Mouse (Mus musculus) ES-E14 (cell line): ENCODE measurements around the gene Cops6. TPM values are rescaled to one million over a fixed set of nuclear protein-coding genes. Genes with fewer than 3 reads are reported as not detected.
A peak's percentile ranks its signal among the peaks of the same experiment; 100 is the strongest.

Experiments used
- DNase-seq: peaks from one replicate; pipeline ENCODE4 v3.0.0-alpha.2; 2013; ENCODE audit warnings: low read depth, low spot score
- H3K27ac ChIP-seq: 2 replicates; pipeline ENCODE4 v1.5.1; 2012; ENCODE audit warnings: low read depth, mild to moderate bottlenecking, low read length, moderate library complexity, mixed read lengths; ENCODE audit not compliant: poor library complexity, insufficient read depth, severe bottlenecking
- H3K36me3 ChIP-seq: 2 replicates; pipeline ENCODE4 v1.6.1; 2012; ENCODE audit warnings: mild to moderate bottlenecking, low read length, moderate library complexity, mixed read lengths; ENCODE audit not compliant: control insufficient read depth, poor library complexity, insufficient read depth, severe bottlenecking
- H3K4me1 ChIP-seq, 2 experiments: fragments of 150-350 bp in 1 of 2; sonication (generic) in 1 of 2; 2 replicates each; pipeline ENCODE4 v1.6.1; 2012; ENCODE audit warnings: low read length in 2 of 2, mild to moderate bottlenecking in 1 of 2, mixed read lengths in 1 of 2; ENCODE audit not compliant: control insufficient read depth in 2 of 2, insufficient read depth in 2 of 2, poor library complexity in 1 of 2
- H3K4me3 ChIP-seq, 2 experiments: fragments of 150-350 bp in 1 of 2; sonication (generic) in 1 of 2; 2 replicates each; pipeline ENCODE4 v1.5.1; 2012; ENCODE audit warnings: low read length in 2 of 2, low read depth in 1 of 2, mild to moderate bottlenecking in 1 of 2, mixed read lengths in 1 of 2; ENCODE audit not compliant: insufficient read depth in 1 of 2, poor library complexity in 1 of 2, severe bottlenecking in 1 of 2
- H3K9ac ChIP-seq: 2 replicates; pipeline ENCODE4 v1.6.1; 2012; ENCODE audit warnings: low read depth, mild to moderate bottlenecking, low read length, mixed read lengths; ENCODE audit not compliant: poor library complexity, insufficient read depth, severe bottlenecking
- H3K9me3 ChIP-seq: fragments of 150-350 bp; sonication (generic); 2 replicates; pipeline ENCODE4 v1.6.1; 2012; ENCODE audit warnings: low read depth, mild to moderate bottlenecking, low read length; ENCODE audit not compliant: control insufficient read depth, insufficient read depth
- CHD2 ChIP-seq: IDR thresholded peaks from 2 replicates; pipeline ENCODE4 v1.6.1; 2014; ENCODE audit warnings: mild to moderate bottlenecking, low read depth, low read length, inconsistent platforms
- HCFC1 ChIP-seq: IDR thresholded peaks from 2 replicates; pipeline ENCODE4 v1.6.1; 2012; ENCODE audit warnings: low read length, inconsistent platforms, borderline replicate concordance; ENCODE audit not compliant: insufficient read depth
- MAFK ChIP-seq: IDR thresholded peaks from 2 replicates; pipeline ENCODE4 v1.6.1; 2014; ENCODE audit warnings: mild to moderate bottlenecking, low read depth, low read length, inconsistent platforms; ENCODE audit not compliant: insufficient read depth
- ZC3H11A ChIP-seq: IDR thresholded peaks from 2 replicates; pipeline ENCODE4 v1.6.1; 2012; ENCODE audit warnings: low read depth, mild to moderate bottlenecking, inconsistent platforms, low read length, borderline replicate concordance
- ZNF384 ChIP-seq: IDR thresholded peaks from 2 replicates; pipeline ENCODE4 v1.6.1; 2012; ENCODE audit warnings: low read depth, low read length, inconsistent platforms
- in situ Hi-C, 2 experiments: fragments of 600-800 bp; cut with MboI; formaldehyde crosslinking; loops; one replicate each; pipeline ENCODE4 v1.15.1; 2025; ENCODE audit warnings: low sequenced_read_pairs in 2 of 2, inconsistent platforms in 1 of 2; ENCODE audit not compliant: unreplicated experiment in 2 of 2
- total RNA-seq: library from RNA; depleted of rRNA; stranded (reverse); fragments of 300-350 nt; gene quantifications from 2 replicates; pipeline ENCODE4 v1.2.3, GENCODE M21; 2012

Gene Cops6
- total RNA-seq, 1 experiment: 122 TPM

DNA sequence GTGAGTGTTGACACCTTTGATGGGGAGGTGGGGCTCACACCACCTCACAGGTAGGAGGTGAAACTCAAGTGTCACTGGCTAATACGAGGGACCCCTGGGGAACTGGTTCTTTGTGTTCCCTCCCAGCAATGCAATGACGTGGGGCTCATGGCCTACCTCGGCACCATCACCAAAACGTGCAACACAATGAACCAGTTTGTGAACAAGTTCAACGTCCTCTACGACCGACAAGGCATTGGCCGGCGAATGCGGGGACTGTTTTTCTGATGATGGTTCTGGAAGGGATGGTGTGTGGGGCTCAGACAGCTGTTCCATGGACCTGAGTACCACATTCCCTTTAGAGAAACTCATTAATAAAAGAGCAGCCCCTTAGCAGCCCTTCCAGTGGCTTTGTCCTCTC, 2.7 kb downstream of the Cops6 start:
- in situ Hi-C loops: loop anchor here in 1 of 2 experiments (10.0 kb wide), 1 partner anchor 379 kb away; the partner anchor contains the start of genes Mepce and Zcwpw1
- H3K36me3 ChIP-seq: peaks cover 59% of the 10 kb centered on the region
- no peak overlapping the region for H3K27ac ChIP-seq
- DNase-seq: no peak
- H3K4me1 ChIP-seq: peaks cover 0 to 15% of the 10 kb centered on the region in 2 experiments; a peak in 1 of 4 replicates
- TF ChIP-seq HCFC1 (no peak), CHD2 (peak; percentile 33; the same call in 1 of the 2 replicates)
- no peak overlapping the region for H3K4me3 ChIP-seq
- H3K9me3 ChIP-seq: no peaks in the 10 kb centered on the region
- no peak overlapping the region for H3K9ac ChIP-seq

DNA sequence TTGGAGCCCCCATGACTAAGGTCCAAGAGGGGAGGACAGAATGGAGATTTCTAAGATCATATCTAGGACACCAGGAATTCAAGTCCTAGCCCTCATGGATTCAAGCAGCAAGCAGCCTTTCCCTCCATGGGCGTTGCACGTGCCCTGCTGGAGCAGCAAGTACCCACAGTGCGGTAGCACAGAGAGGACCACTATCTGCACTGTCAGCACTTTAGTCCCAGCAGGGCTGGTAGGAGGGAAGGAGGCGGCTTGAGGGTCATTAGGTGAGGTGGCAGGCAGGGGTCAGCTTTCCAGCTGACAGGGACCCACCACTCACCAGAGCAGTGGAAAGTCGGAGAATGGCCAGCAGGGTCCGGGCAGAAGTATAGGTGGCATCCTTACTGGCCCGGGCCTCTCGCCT, 4.7 kb downstream of the Cops6 start:
- Histone ChIP-seq H3K4me3 (no peak overlapping the region), H3K9ac (no peak overlapping the region), H3K36me3 (peaks cover 72% of the 10 kb centered on the region), H3K4me1 (peaks cover 3 to 17% of the 10 kb centered on the region in 2 experiments; a peak in 2 of 4 replicates), H3K9me3 (no peaks in the 10 kb centered on the region), H3K27ac (peak overlapping the region; percentile 52; the same call in 1 of the 2 replicates)
- TF ChIP-seq ZC3H11A (no peak), MAFK (peak; percentile 95)
- in situ Hi-C loops: loop anchor here in 1 of 2 experiments (10.0 kb wide), 1 partner anchor 381 kb away; the partner anchor contains the start of genes Mepce and Zcwpw1
- DNase-seq: no peak

DNA sequence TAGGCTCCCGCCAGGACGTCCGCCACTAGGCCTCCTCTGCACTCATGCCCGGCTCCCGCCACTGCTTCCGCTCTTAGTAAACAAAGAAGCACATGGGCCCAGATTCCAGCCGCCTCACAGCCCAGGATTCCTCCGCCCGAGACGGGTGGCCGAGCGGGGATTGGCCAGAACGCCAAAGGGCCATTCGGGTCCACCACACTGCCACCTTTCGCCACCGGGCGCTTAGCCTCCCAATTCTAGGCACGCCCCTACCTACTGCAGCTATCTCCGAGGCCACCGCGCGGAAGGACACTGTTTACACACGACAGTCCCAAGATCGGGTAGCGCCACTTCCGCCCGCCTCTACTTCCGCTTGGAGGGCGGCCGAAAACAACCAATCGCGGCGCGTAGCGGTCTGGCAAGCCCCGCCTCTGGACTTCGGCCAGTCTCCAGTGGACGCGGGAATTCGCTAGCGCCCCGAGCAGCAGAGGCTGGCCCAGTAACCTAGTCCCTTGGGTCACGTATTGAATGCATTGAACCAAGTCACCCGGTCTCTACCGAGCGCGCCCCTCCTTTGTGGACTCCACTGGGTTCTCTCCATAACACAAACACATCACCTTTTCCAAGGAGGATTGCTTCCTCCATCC, 10.2 kb downstream of the Cops6 start:
- Histone ChIP-seq H3K9me3 (no peaks in the 10 kb centered on the region), H3K4me1 (peaks cover 3 to 9% of the 10 kb centered on the region in 2 experiments; a peak in 2 of 4 replicates), H3K9ac (peak overlapping the region; percentile 99), H3K4me3 (peak overlapping the region; percentile 88 to 92), H3K27ac (peak overlapping the region; percentile 98), H3K36me3 (peaks cover 44% of the 10 kb centered on the region)
- peak; percentile 88 for DNase-seq
- in situ Hi-C loops: no loop called here
- peak; percentile 61 for TF ChIP-seq HCFC1
- TF ChIP-seq MAFK: no peak
- TF ChIP-seq CHD2: 0 out of 2 replicates have a peak, but pooled peaks have one; percentile 59
- TF ChIP-seq ZNF384: no peak
- TF ChIP-seq ZC3H11A: no peak

DNA sequence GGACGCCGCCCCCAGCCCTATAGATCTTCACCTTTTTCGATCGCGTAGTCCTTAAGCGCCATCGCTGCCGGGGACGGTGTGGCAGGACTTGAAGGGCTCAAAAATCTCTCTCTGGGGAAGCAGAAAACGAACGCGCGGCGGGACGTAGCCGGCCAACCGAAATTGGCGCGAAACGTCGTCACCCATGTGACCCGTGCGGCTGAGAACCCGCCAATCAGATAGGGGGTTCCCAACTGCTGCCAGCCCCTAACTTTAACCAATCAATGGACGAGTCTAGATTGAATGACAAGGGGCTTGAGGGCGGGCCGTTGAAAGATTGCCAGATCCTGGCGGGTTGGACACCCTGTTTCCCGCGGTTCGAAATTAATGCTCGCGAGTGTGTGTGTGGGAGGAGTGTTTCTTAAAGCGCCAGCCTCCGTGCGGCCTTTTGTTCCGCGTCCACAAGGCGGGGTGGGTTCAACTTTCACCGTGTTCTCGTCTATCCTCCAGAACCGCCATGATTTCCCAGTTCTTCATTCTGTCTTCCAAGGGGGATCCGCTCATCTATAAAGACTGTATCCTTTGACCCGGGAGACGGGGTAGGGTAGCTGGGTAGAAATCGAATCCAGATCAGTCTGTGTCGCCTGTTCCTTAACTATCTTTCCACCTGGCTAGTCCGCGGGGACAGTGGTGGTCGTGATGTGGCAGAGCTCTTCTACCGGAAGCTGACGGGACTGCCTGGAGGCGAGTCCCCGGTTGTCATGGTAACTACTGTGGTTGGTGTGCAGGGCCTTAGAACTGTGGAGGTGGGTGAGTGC, 11.0 kb downstream of the Cops6 start, which contains the start of the genes Ap4m1 and Mcm7:
Ap4m1 (plus strand) TSS at position 308 of the 797 bp plus-strand sequence.
Mcm7 (minus strand) TSS at position 728 of the 797 bp plus-strand sequence.
- Histone ChIP-seq H3K9me3 (no peaks in the 10 kb centered on the region), H3K4me1 (peaks cover 3 to 9% of the 10 kb centered on the region in 2 experiments; a peak in 2 of 4 replicates), H3K36me3 (peaks cover 42% of the 10 kb centered on the region), H3K27ac (peak within 1 kb of the TSS; percentile 98), H3K9ac (peak within 1 kb of the TSS; percentile 99), H3K4me3 (peak within 1 kb of the TSS; percentile 90 to 92)
- TF ChIP-seq CHD2 (peak; percentile 84), MAFK (no peak), HCFC1 (no peak; the same call in 1 of the 2 replicates)
- DNase-seq: peak; percentile 97
- in situ Hi-C loops: no loop called here
